Mouse (Mus musculus): ENCODE measurements at regions not wholly inside any gene's neighbourhood (a gene's known extent, or its start where the extent isn't known, plus 50 kb on each side); places are given as distances from the start of the nearest gene placed in this dataset.

DNA sequence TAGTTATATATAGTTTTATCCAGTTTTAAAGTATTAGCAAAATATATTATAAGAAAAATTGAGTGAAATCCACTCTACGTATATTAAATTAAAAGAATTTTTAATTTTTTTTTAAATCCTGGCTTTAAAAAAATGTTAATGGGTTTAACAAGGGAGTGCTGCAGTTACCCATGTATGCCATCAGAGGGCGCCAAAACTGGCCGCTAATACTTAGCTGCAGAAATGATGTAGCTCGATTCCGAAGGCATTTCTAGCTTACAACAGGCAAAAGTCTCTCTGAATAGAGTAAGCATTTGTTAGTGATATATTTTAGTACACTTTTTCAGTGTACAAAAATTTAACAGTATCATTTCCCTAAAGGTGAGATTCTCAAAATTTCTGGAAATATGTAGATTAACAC, 73.1 kb downstream of the Olfr444 start:
- H3K9me3 ChIP-seq (ENCODE audit: low read length), result no peaks in the 10 kb centered on the region
- DNase-seq (no peak), ATAC-seq (no peak)
- no peaks in the 10 kb centered on the region for H3K36me3 ChIP-seq (replicated peaks; ENCODE audit: insufficient read depth, low read length)
- H3K27ac ChIP-seq (ENCODE audit: low read depth), result no peak overlapping the region
- no peaks in the 10 kb centered on the region for H3K27me3 ChIP-seq (ENCODE audit: insufficient read depth, low read length)
- whole genome bisulfite sequencing (ENCODE audit: insufficient replicate concordance), result 13% methylated on average over 5 of the region's 5 CpGs
- TF ChIP-seq CTCF (IDR thresholded peaks at IDR 0.05; ENCODE audit: low read depth), result peak; percentile 66
- no peak for TF ChIP-seq EP300 (IDR thresholded peaks at IDR 0.05; ENCODE audit: low read depth)
- H3K4me3 ChIP-seq (ENCODE audit: low read depth, low read length), result no peak overlapping the region
- H3K4me2 ChIP-seq (ENCODE audit: low read depth, low read length), result no peak overlapping the region
- H3K4me1 ChIP-seq (ENCODE audit: insufficient read depth), result no peaks in the 10 kb centered on the region
- H3K9ac ChIP-seq (replicated peaks), result no peak overlapping the region
